ENCODE assay signal across 9 mouse cellular contexts in the genomic region with DNA sequence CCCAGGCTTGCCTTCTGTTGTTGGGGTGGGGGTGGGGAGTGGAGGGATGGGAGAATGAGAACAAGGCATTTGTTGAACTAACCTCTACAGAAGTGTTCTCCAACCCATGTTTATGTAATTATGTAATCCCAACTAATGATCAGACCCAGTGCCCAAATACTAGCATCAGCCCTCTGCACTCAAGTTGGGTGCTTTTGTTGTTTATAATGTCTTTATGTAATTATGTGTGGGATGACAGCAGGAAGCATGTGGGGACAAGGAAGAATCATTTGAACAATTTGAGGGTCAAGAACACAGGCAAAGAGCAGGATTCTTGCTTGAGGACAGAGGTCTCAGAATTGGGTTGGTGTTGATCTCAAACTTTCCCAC.
DNase-seq lines count a peak whose midpoint lies in the region; ATAC-seq and TF ChIP-seq lines count a peak whose summit lies in the region.
"Had no signal": no experiment of that assay in that cellular context is flagged by ENCODE, and none has a peak within 500 bp of the region (broad histone marks: within the 10 kb centered on the region; RNA-seq: fewer than 3 reads in every experiment).

No protein-coding gene starts in this region.

- H3K36me3 ChIP-seq in forebrain, embryonic 13.5 days (ENCODE audit: poor library complexity, severe bottlenecking), result no peaks in the 10 kb centered on the region
- H3K36me3 ChIP-seq in forebrain, embryonic 11.5 days (ENCODE audit: control insufficient read depth, insufficient read depth, low read length), result no peaks in the 10 kb centered on the region
- no peaks in the 10 kb centered on the region for H3K36me3 ChIP-seq in lung, embryonic 14.5 days (ENCODE audit: insufficient read depth)
- H3K36me3 ChIP-seq in forebrain, postnatal 0 days (ENCODE audit: insufficient read depth), result no peaks in the 10 kb centered on the region
- H3K36me3 ChIP-seq in neural tube, embryonic 13.5 days, result no peaks in the 10 kb centered on the region
- H3K36me3 ChIP-seq: limb, embryonic 15.5 days had no signal

- DNase-seq in forebrain, embryonic 11.5 days (ENCODE audit: low spot score), result no peak
- peak; percentile 36 for DNase-seq in lung, embryonic 14.5 days
- no peak for DNase-seq in lung, postnatal 4 days
- no peak for DNase-seq in forebrain, postnatal 0 days
- no peak for DNase-seq in frontal cortex, adult 2 months (ENCODE audit: extremely low spot score in 1 of 2, low spot score in 1 of 2)
- no peak for DNase-seq in kidney, postnatal 10 days

- H3K4me3 ChIP-seq in forebrain, embryonic 13.5 days, result peak overlapping the region; percentile 64; the same call in 1 of the 2 replicates
- H3K4me3 ChIP-seq in forebrain, embryonic 11.5 days (ENCODE audit: low read depth, low read length), result no peak overlapping the region
- no peak overlapping the region for H3K4me3 ChIP-seq in lung, embryonic 14.5 days (ENCODE audit: low read depth, low read length)
- peak overlapping the region; percentile 70 for H3K4me3 ChIP-seq in forebrain, postnatal 0 days (ENCODE audit: low read depth, low read length)
- H3K4me3 ChIP-seq in neural tube, embryonic 13.5 days, result peak overlapping the region; percentile 64

- peak overlapping the region; percentile 93 for H3K4me2 ChIP-seq in forebrain, embryonic 13.5 days
- H3K4me2 ChIP-seq in forebrain, embryonic 11.5 days (ENCODE audit: low read depth, low read length, severe bottlenecking), result no peak overlapping the region
- peak overlapping the region; percentile 81; the same call in 1 of the 2 replicates for H3K4me2 ChIP-seq in lung, embryonic 14.5 days
- peak overlapping the region; percentile 81 for H3K4me2 ChIP-seq in forebrain, postnatal 0 days (ENCODE audit: low read depth)
- H3K4me2 ChIP-seq in neural tube, embryonic 13.5 days, result peak overlapping the region; percentile 76

- H3K27ac ChIP-seq in forebrain, embryonic 13.5 days, result no peak overlapping the region
- H3K27ac ChIP-seq in forebrain, embryonic 11.5 days (ENCODE audit: low read depth, low read length), result no peak overlapping the region
- no peak overlapping the region for H3K27ac ChIP-seq in lung, embryonic 14.5 days (ENCODE audit: low read depth)
- H3K27ac ChIP-seq in forebrain, postnatal 0 days (ENCODE audit: low read depth, low read length), result no peak overlapping the region
- no peak overlapping the region for H3K27ac ChIP-seq in neural tube, embryonic 13.5 days (replicated peaks)
- H3K27ac ChIP-seq: limb, embryonic 15.5 days had no signal

- no peak for TF ChIP-seq CTCF in lung, embryonic 14.5 days (IDR thresholded peaks at IDR 0.05; ENCODE audit: low read depth)
- no peak for TF ChIP-seq CTCF in forebrain, postnatal 0 days (IDR thresholded peaks at IDR 0.05; ENCODE audit: low read depth)

- ATAC-seq in forebrain, embryonic 13.5 days, result no peak
- no peak for ATAC-seq in forebrain, embryonic 11.5 days (replicated peaks; ENCODE audit: low FRiP score)
- ATAC-seq in lung, embryonic 14.5 days (ENCODE audit: insufficient read depth), result no peak
- ATAC-seq in forebrain, postnatal 0 days, result no peak
- ATAC-seq in neural tube, embryonic 13.5 days (ENCODE audit: low read depth), result no peak

- H3K4me1 ChIP-seq in forebrain, embryonic 13.5 days, result peaks cover 37% of the 10 kb centered on the region
- peaks cover 16% of the 10 kb centered on the region for H3K4me1 ChIP-seq in forebrain, embryonic 11.5 days (replicated peaks; ENCODE audit: control insufficient read depth, insufficient read depth, low read length)
- peaks cover 23% of the 10 kb centered on the region for H3K4me1 ChIP-seq in lung, embryonic 14.5 days (ENCODE audit: insufficient read depth)
- H3K4me1 ChIP-seq in forebrain, postnatal 0 days (ENCODE audit: insufficient read depth), result peaks cover 30% of the 10 kb centered on the region
- peaks cover 40% of the 10 kb centered on the region for H3K4me1 ChIP-seq in neural tube, embryonic 13.5 days (replicated peaks)

- H3K9me3 ChIP-seq in forebrain, embryonic 13.5 days (replicated peaks), result no peaks in the 10 kb centered on the region
- H3K9me3 ChIP-seq in forebrain, embryonic 11.5 days (ENCODE audit: control insufficient read depth, low read length), result no peaks in the 10 kb centered on the region
- H3K9me3 ChIP-seq in lung, embryonic 14.5 days (ENCODE audit: low read depth, low read length), result no peaks in the 10 kb centered on the region
- no peaks in the 10 kb centered on the region for H3K9me3 ChIP-seq in forebrain, postnatal 0 days (ENCODE audit: low read length)
- H3K9me3 ChIP-seq in neural tube, embryonic 13.5 days, result no peaks in the 10 kb centered on the region
- H3K9me3 ChIP-seq: limb, embryonic 15.5 days had no signal

- H3K9ac ChIP-seq in forebrain, embryonic 13.5 days, result no peak overlapping the region
- H3K9ac ChIP-seq in forebrain, embryonic 11.5 days (ENCODE audit: low read length), result no peak overlapping the region
- H3K9ac ChIP-seq in lung, embryonic 14.5 days, result no peak overlapping the region
- no peak overlapping the region; the same call in 1 of the 2 replicates for H3K9ac ChIP-seq in forebrain, postnatal 0 days
- peak overlapping the region; percentile 86; the same call in 1 of the 2 replicates for H3K9ac ChIP-seq in neural tube, embryonic 13.5 days
- H3K9ac ChIP-seq: limb, embryonic 15.5 days had no signal

- H3K27me3 ChIP-seq in forebrain, embryonic 13.5 days, result no peaks in the 10 kb centered on the region
- H3K27me3 ChIP-seq in forebrain, embryonic 11.5 days (ENCODE audit: control insufficient read depth, insufficient read depth, low read length), result peaks cover 4% of the 10 kb centered on the region; the same call in 1 of the 2 replicates
- peaks cover 17% of the 10 kb centered on the region; the same call in 1 of the 2 replicates for H3K27me3 ChIP-seq in lung, embryonic 14.5 days (ENCODE audit: insufficient read depth, low read length)
- H3K27me3 ChIP-seq in forebrain, postnatal 0 days (ENCODE audit: insufficient read depth, low read length), result no peaks in the 10 kb centered on the region
- peaks cover 20% of the 10 kb centered on the region; the same call in 1 of the 2 replicates for H3K27me3 ChIP-seq in neural tube, embryonic 13.5 days

Comparison
In these comparisons a context has a peak if more than half of its experiments do, and no peak if none do; other contexts are left out.
1. H3K4me3 ChIP-seq: peak in forebrain, embryonic 13.5 days (single experiment), forebrain, postnatal 0 days (single experiment) and neural tube, embryonic 13.5 days (single experiment); none in forebrain, embryonic 11.5 days (single experiment) and lung, embryonic 14.5 days (single experiment).